18 mouse cellular contexts compared by ENCODE assay signal in genomic region chr9:97950378-97951006, GRCm38 (mm10).
"Had no signal": no experiment of that assay in that cellular context is flagged by ENCODE, and none has a peak within 500 bp of the region (broad histone marks: within the 10 kb centered on the region; RNA-seq: fewer than 3 reads in every experiment).

No protein-coding gene starts in this region.

- H3K4me2 ChIP-seq: liver, embryonic 15.5 days; lung, embryonic 14.5 days; midbrain, embryonic 12.5 days; neural tube, embryonic 12.5 days had no signal

- DNase-seq: lung, adult 18-20 months; lung, postnatal 4 days; midbrain, embryonic 14.5 days; retina, postnatal 1 day; right cerebral cortex, adult 18-20 months; right cerebral cortex, postnatal 25 days; right cerebral cortex, postnatal 4 days; spleen, adult 18-20 months; thymus, adult 18-20 months; thymus, postnatal 14 days; thymus, postnatal 36 days had no signal

- H3K27ac ChIP-seq: liver, embryonic 15.5 days; midbrain, embryonic 10.5 days; midbrain, embryonic 12.5 days; neural tube, embryonic 12.5 days had no signal

- H3K4me1 ChIP-seq: liver, embryonic 15.5 days; midbrain, embryonic 10.5 days; midbrain, embryonic 12.5 days; neural tube, embryonic 12.5 days had no signal

- H3K9me3 ChIP-seq: liver, embryonic 15.5 days; midbrain, embryonic 10.5 days; midbrain, embryonic 12.5 days; neural tube, embryonic 12.5 days had no signal

- H3K36me3 ChIP-seq: liver, embryonic 15.5 days; midbrain, embryonic 10.5 days; midbrain, embryonic 12.5 days; neural tube, embryonic 12.5 days had no signal

- H3K9ac ChIP-seq: liver, embryonic 15.5 days; lung, embryonic 14.5 days; midbrain, embryonic 12.5 days; neural tube, embryonic 12.5 days had no signal

- ATAC-seq: midbrain, embryonic 16.5 days had no signal

- H3K4me3 ChIP-seq: liver, embryonic 15.5 days; midbrain, embryonic 10.5 days; midbrain, embryonic 12.5 days; myocyte; neural tube, embryonic 12.5 days had no signal

- H3K27me3 ChIP-seq: liver, embryonic 15.5 days; midbrain, embryonic 12.5 days; neural tube, embryonic 12.5 days had no signal
